Mouse (Mus musculus) midbrain, embryonic 11.5 days (tissue): ENCODE measurements around the gene Gucd1. TPM values are rescaled to one million over a fixed set of nuclear protein-coding genes. Genes with fewer than 3 reads are reported as not detected.
"Not testable (repeated sequence)": the region's sequence is repeated elsewhere in the genome, so short reads cannot be mapped to it uniquely, and the experiment has no call there.

Experiments
- ATAC-seq: fragments of 200-750 bp; cut with Nextera tagmentation; 2 replicates; pipeline ENCODE4 v1.8.0; 2017; ENCODE audit warnings: moderate TSS enrichment, moderate library complexity; ENCODE audit not compliant: low FRiP score
- DNase-seq: peaks from one replicate; pipeline ENCODE4 v3.0.0; 2015; ENCODE audit warnings: low spot score; ENCODE audit errors: missing footprints
- H3K27ac ChIP-seq: fragments of 300-500 bp; sonication (generic); 2 replicates; pipeline ENCODE4 v1.5.1; 2014; ENCODE audit warnings: low read depth, low read length
- H3K27me3 ChIP-seq: fragments of 300-500 bp; sonication (generic); 2 replicates; pipeline ENCODE4 v1.6.1; 2014; ENCODE audit warnings: mild to moderate bottlenecking, low read length, moderate library complexity, mixed read lengths; ENCODE audit not compliant: control insufficient read depth, insufficient read depth
- H3K36me3 ChIP-seq: fragments of 300-500 bp; sonication (generic); 2 replicates; pipeline ENCODE4 v1.6.1; 2014; ENCODE audit warnings: mild to moderate bottlenecking, low read length, moderate library complexity, mixed read lengths; ENCODE audit not compliant: control insufficient read depth, insufficient read depth
- H3K4me1 ChIP-seq: fragments of 300-500 bp; sonication (generic); 2 replicates; pipeline ENCODE4 v1.6.1; 2014; ENCODE audit warnings: low read length; ENCODE audit not compliant: control insufficient read depth, insufficient read depth
- H3K4me2 ChIP-seq: fragments of 300-500 bp; sonication (generic); 2 replicates; pipeline ENCODE4 v1.6.1; 2014; ENCODE audit warnings: mild to moderate bottlenecking, moderate library complexity
- H3K4me3 ChIP-seq: fragments of 300-500 bp; sonication (generic); 2 replicates; pipeline ENCODE4 v1.5.1; 2014; ENCODE audit warnings: low read depth, low read length
- H3K9ac ChIP-seq: fragments of 300-500 bp; sonication (generic); 2 replicates; pipeline ENCODE4 v1.6.1; 2014; ENCODE audit warnings: low read length
- H3K9me3 ChIP-seq: fragments of 300-500 bp; sonication (generic); 2 replicates; pipeline ENCODE4 v1.6.1; 2016; ENCODE audit warnings: low read length; ENCODE audit not compliant: control insufficient read depth
- WGBS: fragments of 180-500 bp; shearing (Covaris S2); extraction: QIAGEN DNeasy Blood & Tissue Kit; methylation state at CpG from one replicate; pipeline ENCODE4 v1.1.7; 2014; 5-methylcytosine and 5-hydroxymethylcytosine counted together
- polyA plus RNA-seq: library from polyadenylated mRNA; unstranded; fragments of >200 nt; fragmentation: Nextera tagmentation; extraction: Ambion mirVana; gene quantifications from 2 replicates; pipeline ENCODE4 v1.2.1, GENCODE M21; 2014

The Gucd1 gene
- polyA plus RNA-seq, 1 experiment from 2014 or later: 36.0 TPM

DNA sequence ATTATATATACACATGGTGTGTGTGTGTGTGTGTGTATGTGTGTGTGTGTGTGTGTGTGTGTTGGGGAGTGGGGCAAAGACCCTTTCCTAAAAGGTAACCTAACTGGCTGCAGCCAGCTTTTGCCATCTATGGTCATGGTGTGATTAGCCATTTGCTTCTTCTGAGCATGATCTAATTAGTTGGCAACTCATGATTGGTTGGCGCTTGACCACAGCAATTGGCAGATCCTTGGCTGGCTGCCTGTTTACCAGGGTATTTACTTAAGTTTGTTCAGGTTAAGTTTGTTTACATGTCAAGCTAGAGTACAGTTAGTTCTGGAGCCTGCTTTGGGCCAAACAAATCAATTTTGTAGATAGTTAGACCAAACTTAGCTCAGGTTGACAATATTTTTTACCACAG, 16.1 kb downstream of the Gucd1 start:
- ATAC-seq (no peak), DNase-seq (peak; percentile 73)
- Histone ChIP-seq H3K27ac (no peak overlapping the region), H3K9ac (no peak overlapping the region), H3K4me3 (no peak overlapping the region), H3K4me2 (no peak overlapping the region), H3K9me3 (no peaks in the 10 kb centered on the region), H3K27me3 (no peaks in the 10 kb centered on the region), H3K36me3 (no peaks in the 10 kb centered on the region), H3K4me1 (no peaks in the 10 kb centered on the region)
- 100% methylated on average over 1 of the region's 1 CpGs for WGBS

DNA sequence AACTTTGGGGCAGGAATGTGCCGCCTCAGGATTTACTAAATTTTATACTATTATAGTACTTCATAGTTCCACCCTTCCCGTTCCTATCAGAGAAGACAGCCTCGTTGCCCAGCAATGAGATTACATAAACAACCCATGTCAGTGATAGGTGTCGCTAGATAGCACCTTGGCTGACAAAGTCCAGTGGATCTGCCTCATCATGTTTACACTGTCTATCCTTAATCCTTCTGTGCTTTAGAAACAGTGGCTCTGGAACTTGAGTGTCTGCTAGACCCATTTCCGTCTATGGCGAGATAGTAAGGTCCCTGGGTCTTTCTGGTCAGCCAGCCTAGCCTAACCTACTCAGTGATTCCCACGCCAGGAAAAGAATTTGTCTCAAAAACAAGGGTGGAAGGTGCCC, 17.4 kb downstream of the Gucd1 start:
- no peaks in the 10 kb centered on the region for H3K36me3 ChIP-seq
- ATAC-seq (no peak), DNase-seq (no peak)
- no peaks in the 10 kb centered on the region for H3K4me1 ChIP-seq
- H3K4me3 ChIP-seq: no peak overlapping the region
- no peak overlapping the region for H3K9ac ChIP-seq
- no peak overlapping the region for H3K4me2 ChIP-seq
- no peaks in the 10 kb centered on the region for H3K27me3 ChIP-seq
- H3K27ac ChIP-seq: no peak overlapping the region
- 77% methylated on average over 7 of the region's 7 CpGs for WGBS
- H3K9me3 ChIP-seq: no peaks in the 10 kb centered on the region

DNA sequence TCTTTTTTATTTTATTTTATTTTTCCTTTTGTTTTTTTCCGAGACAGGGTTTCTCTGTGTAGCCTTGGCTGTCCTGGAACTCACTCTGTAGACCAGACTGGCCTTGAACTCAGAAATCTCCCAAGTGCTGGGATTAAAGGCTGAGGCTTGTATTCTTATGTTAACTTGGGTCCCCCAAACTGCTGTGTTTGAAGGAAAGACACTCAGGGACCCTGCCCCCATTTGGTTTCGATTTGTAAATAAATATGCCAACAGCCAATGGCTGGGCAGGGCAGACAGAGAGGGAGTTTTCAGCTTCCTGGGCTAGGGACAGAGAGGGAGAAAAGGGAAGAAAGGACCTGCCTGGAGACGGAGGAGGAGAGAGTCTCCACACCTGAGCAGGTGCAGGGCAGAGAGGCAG, 18.0 kb downstream of the Gucd1 start:
- WGBS: 57% methylated on average over 3 of the region's 3 CpGs

GRCm38 (mm10) chr10:75499214-75499613, 18.6 kb downstream of the Gucd1 start:
- not testable (repeated sequence) for H3K4me2 ChIP-seq, H3K9me3 ChIP-seq, H3K27me3 ChIP-seq, H3K4me3 ChIP-seq, H3K4me1 ChIP-seq, H3K27ac ChIP-seq, ATAC-seq, DNase-seq, H3K36me3 ChIP-seq, H3K9ac ChIP-seq
- 84% methylated on average over 7 of the region's 7 CpGs for WGBS

More for the DNA sequence above, 18.0 kb downstream of the Gucd1 start:
- Histone ChIP-seq H3K9me3 (no peaks in the 10 kb centered on the region), H3K4me1 (no peaks in the 10 kb centered on the region), H3K9ac (no peak overlapping the region), H3K36me3 (no peaks in the 10 kb centered on the region), H3K27ac (no peak overlapping the region), H3K4me3 (no peak overlapping the region), H3K27me3 (no peaks in the 10 kb centered on the region), H3K4me2 (no peak overlapping the region)
- ATAC-seq: no peak
- no peak for DNase-seq

GRCm38 (mm10) chr10:75495921-75496320, 21.9 kb downstream of the Gucd1 start:
- no peak for ATAC-seq
- no peaks in the 10 kb centered on the region for H3K9me3 ChIP-seq
- H3K36me3 ChIP-seq: no peaks in the 10 kb centered on the region
- no peak for DNase-seq
- H3K27ac ChIP-seq: no peak overlapping the region
- no peaks in the 10 kb centered on the region for H3K27me3 ChIP-seq
- H3K4me3 ChIP-seq: no peak overlapping the region
- H3K4me2 ChIP-seq: no peak overlapping the region
- no peak overlapping the region for H3K9ac ChIP-seq
- no peaks in the 10 kb centered on the region for H3K4me1 ChIP-seq

DNA sequence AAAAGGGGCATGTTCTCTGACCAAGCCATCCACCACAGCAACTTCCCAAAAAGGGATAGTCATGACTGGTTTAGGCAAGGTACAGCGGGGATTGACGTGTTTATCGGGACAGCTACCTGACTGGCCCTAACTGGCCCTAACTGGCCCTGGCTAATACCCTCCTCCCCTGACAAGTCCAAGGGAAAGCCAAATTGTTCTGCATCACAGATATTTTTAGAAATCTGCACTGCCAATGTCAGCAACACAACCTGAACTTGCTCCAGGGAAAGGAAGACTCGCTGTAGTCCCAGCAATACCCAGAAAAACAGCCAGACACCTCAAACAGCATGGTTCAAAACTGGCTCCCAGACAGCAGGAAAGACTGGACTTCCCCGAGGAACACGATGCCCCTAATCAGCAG, 22.5 kb downstream of the Gucd1 start:
- H3K9ac ChIP-seq: no peak overlapping the region
- DNase-seq: no peak
- no peak overlapping the region for H3K27ac ChIP-seq
- H3K9me3 ChIP-seq: no peaks in the 10 kb centered on the region
- no peak overlapping the region for H3K4me2 ChIP-seq
- no peak overlapping the region for H3K4me3 ChIP-seq
- no peaks in the 10 kb centered on the region for H3K27me3 ChIP-seq
- WGBS: 85% methylated on average over 6 of the region's 6 CpGs
- H3K4me1 ChIP-seq: no peaks in the 10 kb centered on the region
- H3K36me3 ChIP-seq: no peaks in the 10 kb centered on the region
- no peak for ATAC-seq

DNA sequence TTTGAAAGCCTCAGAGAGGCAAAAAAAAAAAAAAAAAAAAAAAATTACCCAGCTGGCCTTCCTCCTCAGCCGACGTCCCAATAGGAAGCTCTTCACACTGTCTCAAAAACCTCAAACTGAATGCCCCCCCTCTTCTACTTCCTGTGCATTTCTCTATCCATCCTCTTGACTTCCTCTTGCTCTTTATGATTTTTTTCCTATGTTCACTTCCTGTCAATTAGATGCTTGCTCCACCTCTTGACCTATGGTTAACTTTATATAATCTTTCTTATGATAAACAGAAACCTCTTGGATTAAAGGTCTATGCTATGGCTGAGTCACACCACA, 25.9 kb downstream of the Gucd1 start:
- no peaks in the 10 kb centered on the region for H3K9me3 ChIP-seq
- WGBS: 78% methylated on average over 2 of the region's 2 CpGs
- no peak overlapping the region for H3K27ac ChIP-seq
- no peak for ATAC-seq
- H3K4me1 ChIP-seq: no peaks in the 10 kb centered on the region
- no peaks in the 10 kb centered on the region for H3K27me3 ChIP-seq
- H3K4me3 ChIP-seq: no peak overlapping the region
- no peak for DNase-seq
- H3K9ac ChIP-seq: no peak overlapping the region
- no peak overlapping the region for H3K4me2 ChIP-seq
- H3K36me3 ChIP-seq: no peaks in the 10 kb centered on the region

- 88% methylated on average over 3 of the region's 3 CpGs for WGBS
- Histone ChIP-seq H3K9ac (no peak overlapping the region), H3K4me2 (no peak overlapping the region), H3K9me3 (no peaks in the 10 kb centered on the region), H3K4me3 (no peak overlapping the region), H3K36me3 (no peaks in the 10 kb centered on the region), H3K4me1 (no peaks in the 10 kb centered on the region), H3K27me3 (no peaks in the 10 kb centered on the region), H3K27ac (no peak overlapping the region)
- DNase-seq: no peak
- no peak for ATAC-seq
These were observed 26.4 kb downstream of the Gucd1 start for GRCm38 (mm10) chr10:75491234-75491935.

DNA sequence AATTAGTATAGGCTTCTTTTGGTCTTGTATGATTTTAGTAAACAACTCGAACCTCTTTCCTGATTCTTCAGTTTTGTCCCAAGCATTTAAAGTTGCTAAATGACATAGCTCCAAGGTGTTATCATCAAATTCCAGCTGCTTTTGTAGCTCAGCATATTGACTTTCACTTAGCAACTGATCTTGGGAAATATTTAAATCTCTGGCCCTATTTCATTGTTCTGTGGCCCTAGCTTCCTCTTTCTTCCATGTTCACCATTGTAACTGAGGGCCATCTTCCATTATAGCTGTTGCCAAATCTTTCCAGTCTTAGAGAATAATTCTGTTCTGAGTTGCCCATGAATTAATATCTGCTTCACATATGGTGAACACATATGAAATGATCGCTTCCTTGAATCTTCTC, 27.0 kb downstream of the Gucd1 start:
- no peak for DNase-seq
- Histone ChIP-seq H3K27me3 (no peaks in the 10 kb centered on the region), H3K9me3 (no peaks in the 10 kb centered on the region), H3K27ac (no peak overlapping the region), H3K9ac (no peak overlapping the region), H3K4me3 (no peak overlapping the region), H3K36me3 (no peaks in the 10 kb centered on the region), H3K4me1 (no peaks in the 10 kb centered on the region), H3K4me2 (no peak overlapping the region)
- WGBS: 83% methylated on average over 2 of the region's 2 CpGs
- no peak for ATAC-seq
